Mouse (Mus musculus) neutrophil, adult 59 days (primary cell): ENCODE measurements around the gene Prmt2. TPM values are rescaled to one million over a fixed set of nuclear protein-coding genes. Genes with fewer than 3 reads are reported as not detected.

Experiments used
- total RNA-seq, 2 experiments: library from RNA; stranded (reverse); gene quantifications; 1 replicate in 1 of 2; 2 replicates in 1 of 2; pipeline ENCODE4 v1.2.4; 2023

The Prmt2 gene
- total RNA-seq = 1 to 10 TPM in 1 of 2 experiments, under 1 TPM in 1; 0.40 to 1.8 TPM

GRCm38 (mm10) chr10:76237341-76238225, at the start of gene Prmt2:
TSS of gene Prmt2 (minus strand) at chr10:76237865.

DNA sequence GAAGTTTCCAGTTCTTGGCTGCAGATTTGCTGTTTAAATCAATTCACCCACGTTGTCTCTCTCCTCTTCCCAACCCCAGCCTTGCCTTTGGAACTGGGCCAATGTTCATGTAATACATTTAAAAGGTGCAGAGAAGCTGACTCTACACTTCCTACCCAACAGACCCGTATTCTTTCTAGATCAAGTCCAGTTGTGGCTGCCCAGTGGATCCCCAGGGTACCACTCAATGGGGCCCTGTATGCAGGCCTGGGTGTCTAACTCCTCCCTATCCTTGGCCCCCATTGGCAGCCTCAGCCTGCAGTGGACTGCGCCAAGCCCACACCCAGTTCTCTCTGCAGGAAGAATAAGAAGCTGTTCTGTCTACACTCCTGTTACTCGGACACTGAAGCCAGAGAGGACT, 15.9 kb upstream of the Prmt2 start, which contains the start of gene S100b:
Gene S100b, plus strand, starts transcription at position 318 of the 400 bp plus-strand sequence.

Other genes with a start within 250 kb of the Prmt2 start
- gene Zfp280b, start 205.2 kb downstream of the Prmt2 start, total RNA-seq = 1 to 10 TPM; 4.6 to 5.2 TPM
- gene Slc5a4b, start 126.9 kb downstream of the Prmt2 start, total RNA-seq = not detected
- not detected for gene Slc5a4a, start 90.4 kb downstream of the Prmt2 start, total RNA-seq
- not detected for gene S100b, start 16.0 kb upstream of the Prmt2 start, total RNA-seq
- gene Dip2a, start 107.4 kb upstream of the Prmt2 start, total RNA-seq = 1 to 10 TPM; 6.9 to 7.7 TPM
- gene AC141477.1, start 202.6 kb upstream of the Prmt2 start, total RNA-seq = 1 to 10 TPM; 8.2 to 9.0 TPM
- gene Pcnt, start 204.9 kb upstream of the Prmt2 start, total RNA-seq = 10 to 100 TPM; 31.2 to 37.5 TPM
- not detected for gene 2610028H24Rik, start 211.2 kb upstream of the Prmt2 start, total RNA-seq
- gene Mcm3ap, start 231.1 kb upstream of the Prmt2 start, total RNA-seq = 10 to 100 TPM; 45.2 to 49.9 TPM
- gene Ybey, start 231.2 kb upstream of the Prmt2 start, total RNA-seq = 1 to 10 TPM in 1 of 2 experiments, under 1 TPM in 1; 0.84 to 1.6 TPM